Mouse (Mus musculus) kidney, postnatal 36 days (tissue): Measurements from ENCODE around the gene Slc44a3.
A peak's percentile ranks its signal among the peaks of the same experiment; 100 is the strongest.

Experiments
- DNase-seq, 2 experiments: peaks; one replicate each; pipeline ENCODE4 v3.0.0; 2021 to 2022; ENCODE audit warnings: mixed read lengths in 2 of 2

Slc44a3 gene

GRCm38 (mm10) chr3:121493997-121494421 lies 38.2 kb downstream of the Slc44a3 start:
- no peak for DNase-seq

GRCm38 (mm10) chr3:121492026-121492425 lies 40.2 kb downstream of the Slc44a3 start:
- no peak for DNase-seq

GRCm38 (mm10) chr3:121490941-121491340 lies 41.3 kb downstream of the Slc44a3 start:
- peak in 1 of 2 experiments; percentile 7 for DNase-seq

GRCm38 (mm10) chr3:121489462-121490118 lies 42.6 kb downstream of the Slc44a3 start:
- DNase-seq = peak in 1 of 2 experiments; percentile 55

GRCm38 (mm10) chr3:121485201-121485600 lies 47.0 kb downstream of the Slc44a3 start:
- DNase-seq = no peak

GRCm38 (mm10) chr3:121483266-121484161 lies 48.7 kb downstream of the Slc44a3 start:
- DNase-seq = no peak

GRCm38 (mm10) chr3:121481564-121481963 lies 50.6 kb downstream of the Slc44a3 start:
- no peak for DNase-seq

- no peak for DNase-seq
Measured at GRCm38 (mm10) chr3:121480961-121481436, 51.2 kb downstream of the Slc44a3 start.

GRCm38 (mm10) chr3:121480030-121480960 lies 51.9 kb downstream of the Slc44a3 start:
- no peak for DNase-seq

GRCm38 (mm10) chr3:121474738-121475137 lies 57.5 kb downstream of the Slc44a3 start:
- no peak for DNase-seq

GRCm38 (mm10) chr3:121471703-121472102 lies 60.5 kb downstream of the Slc44a3 start:
- DNase-seq = peak; percentile 52 to 59

- peak in 1 of 2 experiments; percentile 37 for DNase-seq
Measured at GRCm38 (mm10) chr3:121469185-121469975, 62.8 kb downstream of the Slc44a3 start.

- DNase-seq = no peak
Measured at GRCm38 (mm10) chr3:121468136-121468535, 64.1 kb downstream of the Slc44a3 start.

GRCm38 (mm10) chr3:121467094-121467552 lies 65.1 kb downstream of the Slc44a3 start:
- peak; percentile 38 to 50 for DNase-seq

GRCm38 (mm10) chr3:121465795-121466194 lies 66.4 kb downstream of the Slc44a3 start:
- DNase-seq = no peak

- DNase-seq = no peak
Measured at GRCm38 (mm10) chr3:121464733-121465305, 67.4 kb downstream of the Slc44a3 start.

GRCm38 (mm10) chr3:121462782-121463181 lies 69.4 kb downstream of the Slc44a3 start:
- DNase-seq = no peak

- DNase-seq = no peak
Measured at GRCm38 (mm10) chr3:121461477-121461876, 70.7 kb downstream of the Slc44a3 start.

GRCm38 (mm10) chr3:121460473-121461193 lies 71.6 kb downstream of the Slc44a3 start:
- DNase-seq = no peak
